Mouse (Mus musculus) T-helper 2 cell (primary cell): ENCODE data around the gene Pim1.
"Not testable (repeated sequence)": the region's sequence is repeated elsewhere in the genome, so short reads cannot be mapped to it uniquely, and the experiment has no call there.

Source experiments
- in situ Hi-C: fragments of 300-600 bp; cut with MboI, MseI; formaldehyde crosslinking; loops from one replicate; pipeline ENCODE4 v1.15.1; 2025; ENCODE audit warnings: high pct_unique_total_duplicates

Gene Pim1

DNA sequence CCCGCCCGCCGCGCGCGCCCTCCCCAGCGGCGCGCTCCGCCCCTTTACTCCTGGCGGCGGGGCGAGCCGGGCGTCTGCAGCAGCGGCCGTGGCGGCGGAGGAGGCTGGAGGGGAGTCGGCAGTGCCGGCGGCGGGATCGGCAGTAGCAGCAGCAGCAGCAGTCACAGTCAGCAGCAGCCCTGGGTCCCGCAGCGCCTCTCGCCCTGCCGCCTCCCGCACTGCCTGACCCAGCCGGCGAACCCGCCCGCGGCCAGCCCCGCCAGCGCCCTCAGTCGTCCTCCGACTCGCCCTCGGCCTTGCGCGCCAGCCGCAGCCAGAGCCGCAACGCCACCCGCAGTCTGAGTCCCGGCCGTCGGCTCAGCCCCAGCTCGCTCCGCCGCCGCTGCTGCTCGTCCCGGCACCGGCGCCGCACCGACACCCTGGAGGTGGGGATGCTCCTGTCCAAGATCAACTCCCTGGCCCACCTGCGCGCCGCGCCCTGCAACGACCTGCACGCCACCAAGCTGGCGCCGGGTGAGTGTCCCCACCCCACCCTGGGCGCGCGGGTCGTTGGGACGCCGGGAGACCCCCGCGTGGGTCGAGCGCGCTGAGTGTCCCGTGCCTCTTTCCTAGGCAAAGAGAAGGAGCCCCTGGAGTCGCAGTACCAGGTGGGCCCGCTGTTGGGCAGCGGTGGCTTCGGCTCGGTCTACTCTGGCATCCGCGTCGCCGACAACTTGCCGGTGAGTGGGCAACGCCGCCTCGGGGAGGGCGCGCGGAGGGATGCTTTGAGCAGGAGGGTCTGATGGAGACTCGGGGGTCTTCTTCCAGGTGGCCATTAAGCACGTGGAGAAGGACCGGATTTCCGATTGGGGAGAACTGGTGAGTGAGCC, at the start of gene Pim1:
Gene Pim1, plus strand, starts transcription at position 41 of the 869 bp plus-strand sequence.
- in situ Hi-C loops, result loop anchor here (5.0 kb wide), 1 partner anchor 94 kb away; no protein-coding TSS in a partner anchor

DNA sequence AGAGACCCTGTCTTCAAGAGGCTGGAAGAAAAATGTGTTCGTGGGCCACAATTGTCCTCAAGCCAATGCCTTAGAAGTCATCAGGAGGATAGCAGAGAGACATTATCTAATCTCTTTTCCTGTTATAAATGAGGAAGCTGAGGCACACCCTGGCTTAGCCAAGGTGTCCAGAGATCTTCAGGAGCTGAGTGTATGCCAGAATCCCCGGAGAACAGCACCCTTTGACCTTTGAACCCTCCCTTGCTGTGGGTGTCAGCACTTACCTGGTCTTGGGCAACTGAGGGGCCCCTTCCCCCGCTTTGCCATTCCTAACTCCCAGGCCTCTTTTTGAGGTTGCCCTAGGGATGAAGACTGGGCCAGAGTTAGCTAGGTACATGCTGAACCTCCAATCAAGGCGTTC, 49.0 kb upstream of the Pim1 start:
- in situ Hi-C loops, result no loop called here

DNA sequence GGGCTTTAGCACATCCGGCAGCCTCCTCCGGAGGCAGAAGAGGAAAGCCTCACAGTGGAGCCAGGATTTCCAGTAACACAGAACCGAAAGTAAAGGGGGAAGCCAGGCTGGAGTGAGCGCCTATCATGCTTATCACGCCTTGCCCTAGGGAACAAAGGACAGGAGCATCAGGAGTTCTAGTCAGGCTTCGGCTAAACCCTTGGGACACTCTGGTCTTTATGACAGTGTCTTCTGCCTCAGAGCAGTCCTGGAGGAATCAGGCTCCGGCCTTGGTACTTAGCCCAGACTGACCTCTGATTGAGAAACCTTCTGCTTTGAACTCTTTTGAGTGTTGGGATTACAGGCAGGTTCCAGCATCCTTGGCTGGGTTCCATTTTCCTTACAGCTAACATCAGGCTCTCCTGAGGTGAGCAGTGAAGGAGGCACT, 48.4 kb upstream of the Pim1 start:
- in situ Hi-C loops, result no loop called here

DNA sequence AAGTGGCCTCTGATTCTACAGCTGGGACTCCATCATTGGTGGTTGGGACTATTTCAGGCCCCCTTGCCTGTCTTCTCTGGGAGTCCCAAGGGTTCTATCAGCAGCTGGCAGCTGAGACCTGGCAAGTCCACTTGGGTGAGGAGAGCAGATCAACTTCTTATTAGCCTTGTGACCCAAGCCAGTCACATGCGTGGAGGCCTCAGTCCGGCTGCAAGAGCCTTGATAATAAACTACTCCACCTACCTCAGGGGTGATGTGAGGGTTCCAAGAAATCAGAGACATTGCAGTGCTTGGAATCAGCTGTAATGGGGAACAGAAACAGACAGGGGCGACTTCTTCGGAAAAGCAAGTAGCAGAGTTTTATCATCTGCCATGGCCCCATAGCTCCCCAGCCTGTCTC, 46.8 kb upstream of the Pim1 start:
- in situ Hi-C loops, result no loop called here

DNA sequence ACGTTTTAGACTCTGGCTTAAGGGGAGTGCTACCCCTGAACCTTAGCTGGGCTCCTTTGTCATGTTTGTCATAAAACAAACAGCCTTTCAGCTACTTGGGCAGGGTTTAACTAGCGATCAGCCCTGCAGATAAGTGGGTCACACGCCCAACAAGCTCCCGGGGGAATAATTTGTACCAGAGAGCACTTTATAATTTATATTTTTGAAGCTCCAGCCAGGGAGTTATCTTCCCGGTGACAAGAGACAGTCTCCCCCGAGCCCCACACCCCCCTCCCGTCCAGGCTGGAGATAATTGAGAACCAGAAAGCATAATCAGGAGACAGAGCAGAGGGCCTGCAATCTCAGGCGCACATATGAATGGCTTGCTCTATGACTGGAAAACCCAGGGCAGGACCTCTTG, 45.5 kb upstream of the Pim1 start:
- in situ Hi-C loops, result loop anchor here (5.0 kb wide), 1 partner anchor 37 kb away; no protein-coding TSS in a partner anchor

DNA sequence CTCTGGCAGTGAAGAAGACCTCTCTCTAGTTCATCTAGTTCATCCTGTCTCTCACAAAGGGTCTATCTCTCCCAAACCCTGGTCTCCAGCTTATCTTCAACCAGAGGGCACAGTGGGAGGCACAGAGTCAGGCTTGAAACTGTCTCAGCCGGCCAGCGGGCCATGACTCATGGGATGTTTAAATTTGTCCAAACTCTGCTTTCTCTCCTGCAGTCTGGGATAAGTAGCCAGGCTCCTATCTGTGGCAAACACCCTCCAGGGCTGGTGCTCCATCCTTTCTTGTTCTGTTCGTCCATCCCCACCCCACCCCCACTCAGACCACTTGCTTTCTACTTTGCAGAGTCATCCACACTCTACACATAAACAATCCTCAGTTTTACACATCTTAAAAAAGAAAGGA, 43.2 kb upstream of the Pim1 start:
- in situ Hi-C loops, result loop anchor here (5.0 kb wide), 1 partner anchor 35 kb away; no protein-coding TSS in a partner anchor

DNA sequence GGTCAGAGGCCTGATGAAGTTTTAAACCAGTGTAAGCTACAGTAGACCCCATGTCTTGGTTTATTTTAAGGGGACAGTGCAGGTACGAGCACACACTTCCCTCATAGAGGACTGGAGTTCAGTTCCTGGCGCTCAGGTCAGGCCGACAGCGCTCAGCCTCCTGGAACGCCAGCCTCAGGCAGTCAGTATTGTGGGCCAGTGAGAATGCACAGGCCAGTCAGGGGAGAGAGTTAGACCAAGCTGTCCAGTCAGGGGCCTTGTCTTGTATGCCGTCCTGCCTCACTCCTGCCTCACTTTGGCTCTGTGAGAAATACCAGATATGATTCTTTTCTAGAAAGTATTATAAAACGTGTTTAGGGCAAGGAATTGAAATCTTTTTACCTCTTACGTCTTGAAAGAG, 42.5 kb upstream of the Pim1 start:
- in situ Hi-C loops, result loop anchor here (5.0 kb wide), 1 partner anchor 34 kb away; no protein-coding TSS in a partner anchor

DNA sequence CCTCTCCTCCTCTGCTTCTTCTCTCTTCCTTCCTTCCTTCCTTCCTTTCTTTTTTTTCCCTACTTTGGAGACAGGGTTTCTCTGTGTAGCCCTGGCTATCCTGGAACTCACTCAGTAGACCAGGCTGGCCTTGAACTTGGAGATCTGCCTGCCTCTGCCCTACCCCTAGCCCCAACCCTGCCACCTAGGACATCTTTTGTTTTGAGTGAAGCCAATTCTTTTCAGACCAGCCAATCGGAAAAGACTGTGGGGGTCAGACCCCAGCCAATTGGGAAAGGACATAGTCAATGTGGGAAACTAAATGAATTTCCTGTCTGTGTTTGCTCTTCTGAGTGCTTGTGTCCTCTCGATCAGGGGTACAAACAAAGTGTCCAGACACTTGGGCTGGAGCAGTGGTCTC, 42.0 kb upstream of the Pim1 start:
- in situ Hi-C loops, result loop anchor here (5.0 kb wide), 1 partner anchor 34 kb away; no protein-coding TSS in a partner anchor

DNA sequence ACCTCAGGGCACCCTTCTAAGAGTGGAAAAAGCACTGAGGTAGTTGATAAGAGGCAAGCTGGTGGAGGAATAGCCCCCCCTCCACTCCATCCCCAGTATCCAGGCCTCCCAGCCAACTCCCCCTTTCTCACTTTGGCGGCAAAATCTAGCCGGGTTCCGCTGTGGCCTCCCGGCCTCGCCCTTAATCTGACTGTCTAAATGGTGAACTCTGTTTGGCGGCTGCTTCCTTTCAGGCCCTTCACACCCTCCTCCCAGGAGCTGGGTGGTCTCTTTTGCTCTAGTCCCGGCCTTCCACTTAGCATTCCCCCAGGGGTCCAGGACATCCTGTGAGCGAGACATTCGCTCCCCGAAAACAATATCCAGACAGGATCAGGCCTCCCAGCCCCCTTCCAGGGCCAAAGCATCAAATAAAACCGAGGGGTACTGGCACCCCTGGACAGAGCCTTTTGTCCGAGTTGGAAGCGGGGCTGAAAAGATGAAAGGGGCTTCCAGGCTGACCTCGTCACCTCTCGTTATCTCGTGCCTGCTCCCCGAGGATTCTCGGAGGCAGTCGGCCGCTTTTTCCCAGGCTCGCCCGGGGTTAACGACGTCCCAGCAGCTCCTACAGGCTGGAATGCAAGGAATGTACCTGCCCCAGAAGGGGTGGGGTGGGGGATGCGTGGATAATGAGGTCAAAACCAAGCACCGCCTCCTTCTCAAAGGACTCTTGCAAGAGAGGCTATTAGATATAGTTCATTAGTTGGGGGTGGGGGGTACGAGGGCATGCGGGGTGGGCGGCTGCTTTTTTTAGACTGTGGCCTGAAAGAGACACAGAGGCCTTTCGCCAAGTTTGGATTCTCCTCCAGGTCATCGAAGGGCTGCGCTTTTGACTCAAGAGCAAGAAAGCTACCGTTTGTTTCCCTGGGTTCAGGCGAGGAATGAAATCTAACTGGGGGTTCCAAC, 39.4 kb upstream of the Pim1 start:
- in situ Hi-C loops, result no loop called here

DNA sequence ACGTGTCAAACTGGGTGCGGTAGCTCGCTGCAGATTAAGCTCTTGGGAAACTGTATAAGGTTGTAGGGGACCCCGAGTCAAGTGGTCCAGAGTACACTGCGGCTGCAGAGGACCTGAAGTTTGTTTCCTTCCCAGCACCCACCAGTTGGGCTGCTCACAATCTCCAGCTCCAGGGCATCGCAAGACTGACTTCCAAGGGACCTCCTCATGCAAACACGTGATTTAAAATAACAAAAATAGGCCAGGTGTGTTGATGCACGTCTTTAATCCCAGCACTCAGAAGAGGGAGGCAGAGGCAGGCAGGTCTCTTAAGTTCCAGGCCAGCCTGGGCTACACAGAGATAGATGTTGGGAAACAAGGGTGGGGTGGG, 38.7 kb upstream of the Pim1 start:
- in situ Hi-C loops, result no loop called here

DNA sequence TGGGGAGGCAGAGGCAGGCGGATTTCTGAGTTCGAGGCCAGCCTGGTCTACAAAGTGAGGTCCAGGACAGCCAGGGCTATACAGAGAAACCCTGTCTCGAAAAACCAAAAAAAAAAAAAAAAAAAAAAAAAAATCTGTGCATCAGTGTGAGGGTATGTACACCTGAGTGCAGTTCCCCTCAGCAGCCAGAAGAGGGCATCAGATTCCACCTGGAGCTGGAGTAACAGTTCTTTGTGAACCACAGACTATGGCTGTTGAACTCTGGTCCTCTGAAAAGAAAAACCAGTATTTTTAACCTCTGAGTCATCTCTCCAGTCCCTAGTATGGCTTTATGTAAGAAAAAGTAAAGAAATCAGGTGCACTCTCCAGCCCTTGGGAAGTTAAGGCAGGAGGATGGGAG, 36.4 kb upstream of the Pim1 start:
- in situ Hi-C loops, result not testable (repeated sequence)

DNA sequence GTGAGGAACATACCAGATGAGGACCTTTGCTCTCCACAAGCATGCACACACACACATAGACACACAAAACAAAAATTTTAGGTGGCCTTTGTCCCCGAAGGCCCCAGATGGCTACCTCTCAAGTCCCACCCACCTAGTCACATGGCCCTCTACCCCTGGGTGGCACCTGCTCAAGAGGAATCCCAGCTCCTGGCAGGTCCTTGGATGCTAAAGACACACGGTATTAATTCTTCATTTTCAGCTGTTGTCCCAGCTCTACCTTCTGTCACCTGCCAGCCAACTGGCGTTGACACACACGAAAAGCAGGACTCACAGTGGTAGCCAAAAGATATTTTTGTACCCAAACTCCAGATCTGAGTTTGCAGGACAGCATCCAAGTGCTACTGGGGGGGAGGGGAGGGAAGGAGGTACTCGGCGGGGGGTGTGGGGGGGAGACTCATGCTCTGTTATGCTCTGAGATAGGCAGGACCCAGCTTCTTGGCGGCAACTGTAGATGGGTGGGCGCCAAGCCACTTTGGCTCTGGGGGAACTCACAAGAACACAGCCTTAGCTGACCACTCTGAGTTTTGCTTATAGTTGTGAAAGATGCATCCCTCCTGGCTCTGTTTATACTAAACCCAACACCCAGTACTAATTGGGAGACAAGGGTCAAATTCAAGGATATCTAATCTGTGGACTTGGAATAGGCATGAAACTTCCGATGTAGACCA, 35.0 kb upstream of the Pim1 start:
- in situ Hi-C loops, result no loop called here

DNA sequence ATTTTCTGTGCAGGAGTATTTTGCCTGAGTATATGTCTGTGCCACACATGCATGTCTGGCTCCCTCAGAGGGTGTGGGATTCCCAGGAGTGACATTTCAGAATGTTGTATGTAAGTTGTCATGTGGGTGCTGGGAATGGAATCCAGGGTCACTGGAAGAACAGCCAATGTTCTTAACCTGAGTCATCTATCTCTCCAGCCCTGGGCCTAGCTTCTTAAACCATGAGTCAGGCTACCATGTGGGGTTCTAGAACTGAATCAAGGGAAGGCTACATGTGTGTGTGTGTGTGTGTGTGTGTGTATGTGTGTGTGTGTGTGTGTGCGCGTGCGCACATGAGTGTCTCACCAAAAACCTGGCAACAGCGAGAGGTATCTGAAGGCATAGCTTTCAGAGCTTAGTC, 34.1 kb upstream of the Pim1 start:
- in situ Hi-C loops, result no loop called here

DNA sequence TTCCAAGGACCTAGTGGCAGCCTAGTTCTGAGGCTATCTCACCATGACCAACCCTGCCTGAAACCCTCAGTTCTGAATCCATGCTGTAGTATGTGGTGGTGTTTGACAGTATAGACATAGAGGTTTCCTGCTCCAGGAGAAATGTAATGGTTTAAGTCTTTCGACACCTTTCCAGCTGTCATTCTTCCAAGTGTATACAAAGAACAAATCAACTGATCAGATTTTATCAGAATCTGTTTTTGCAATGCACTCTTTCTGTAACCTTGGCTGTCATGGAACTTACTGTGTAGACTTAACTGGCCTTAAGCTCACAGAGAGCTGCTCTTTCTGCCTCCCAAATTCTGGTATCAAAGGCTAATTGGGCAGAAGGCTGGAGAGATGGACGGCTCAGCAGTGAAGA, 33.6 kb upstream of the Pim1 start:
- in situ Hi-C loops, result no loop called here

DNA sequence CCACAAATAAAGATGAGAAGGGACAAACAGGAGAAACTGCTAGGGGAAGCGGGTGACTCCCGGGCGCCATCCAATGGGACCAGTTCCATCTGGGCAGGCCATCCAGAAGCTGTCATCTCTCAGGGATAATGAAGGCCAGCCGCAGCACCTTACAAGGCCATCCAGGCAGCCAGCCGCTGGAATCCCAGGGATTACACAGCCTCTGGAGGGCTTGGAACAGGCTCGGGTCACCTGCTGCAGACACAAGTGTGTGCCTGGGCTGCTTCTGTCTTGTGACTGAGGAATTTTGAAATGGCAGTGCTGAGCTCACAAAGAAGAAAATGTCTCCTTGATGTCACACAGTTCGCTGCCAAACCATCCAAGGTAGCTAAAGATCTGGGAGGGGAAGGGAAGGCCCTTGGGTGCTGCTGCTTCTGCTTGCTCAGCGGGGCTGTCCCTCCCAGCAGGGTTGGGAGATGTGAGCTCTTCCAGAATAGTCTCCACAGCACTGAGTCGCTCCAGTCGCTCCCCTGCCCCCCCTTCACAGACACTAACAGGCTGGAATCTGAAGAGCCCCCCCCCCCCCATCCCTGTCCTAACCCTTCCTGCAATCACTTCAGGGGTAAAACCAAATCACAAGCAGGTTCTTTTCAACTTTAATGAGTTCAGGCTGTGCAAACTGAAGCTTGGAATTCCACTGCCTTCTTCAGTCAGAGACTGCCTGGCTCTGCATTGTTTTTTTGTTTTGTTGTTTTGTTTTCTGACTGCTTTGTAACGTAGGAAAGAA, 32.6 kb upstream of the Pim1 start:
- in situ Hi-C loops, result no loop called here

DNA sequence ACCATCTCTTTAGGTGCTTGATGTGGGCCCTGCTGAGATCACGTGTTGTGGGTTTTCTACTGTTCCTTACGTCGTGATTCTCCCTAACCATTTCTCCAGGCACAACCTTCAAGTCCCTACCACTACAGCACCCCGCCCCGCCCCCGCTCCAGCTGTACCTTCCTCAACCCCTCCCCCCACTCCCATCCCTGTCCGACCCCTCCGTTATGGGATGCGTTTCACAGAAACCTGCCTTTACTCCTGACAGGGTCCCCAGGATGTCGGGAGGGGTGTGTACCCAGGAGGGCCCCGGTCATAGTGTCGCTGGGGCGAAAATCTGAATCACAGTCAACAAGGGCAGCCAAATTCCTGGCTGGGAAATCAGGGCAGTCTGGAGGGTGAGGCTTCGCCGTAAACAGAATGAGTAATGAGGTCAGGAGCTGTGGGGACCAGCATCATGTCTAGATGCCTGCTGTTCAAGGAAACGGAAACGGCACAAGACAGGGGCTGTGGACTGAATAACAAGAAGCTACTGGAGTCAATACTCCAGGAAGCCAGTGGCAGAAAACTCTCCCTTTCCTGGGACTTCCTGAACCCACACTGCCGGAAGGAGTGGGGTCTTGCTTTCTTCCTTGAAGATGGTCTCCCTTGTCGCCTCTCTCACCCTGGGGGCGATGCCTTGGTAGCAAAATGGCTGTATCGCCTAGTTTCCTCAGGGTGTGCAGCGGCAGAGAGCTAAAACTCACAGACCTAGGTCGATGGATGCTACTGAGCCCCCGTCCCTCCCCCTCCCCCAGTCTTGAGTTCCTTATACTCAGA, 31.0 kb upstream of the Pim1 start:
- in situ Hi-C loops, result no loop called here

DNA sequence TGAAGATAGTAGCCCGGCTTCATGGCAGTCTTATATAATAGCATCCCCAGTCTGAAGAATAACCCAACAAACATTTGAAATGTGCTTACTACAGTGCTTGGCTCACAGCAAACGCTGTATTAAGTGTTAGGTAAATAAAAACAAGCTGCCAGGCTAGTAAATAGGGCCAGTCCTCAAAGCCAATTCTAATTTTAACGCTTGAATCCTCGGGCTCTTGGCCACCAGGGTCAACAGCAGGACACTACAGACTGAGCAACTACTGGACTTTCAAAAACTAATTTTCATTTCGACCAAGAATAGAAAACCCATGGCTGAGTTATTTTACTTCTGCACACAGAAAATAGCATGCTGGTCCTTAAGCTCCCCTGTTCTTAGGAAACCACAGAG, 30.4 kb upstream of the Pim1 start:
- in situ Hi-C loops, result no loop called here

DNA sequence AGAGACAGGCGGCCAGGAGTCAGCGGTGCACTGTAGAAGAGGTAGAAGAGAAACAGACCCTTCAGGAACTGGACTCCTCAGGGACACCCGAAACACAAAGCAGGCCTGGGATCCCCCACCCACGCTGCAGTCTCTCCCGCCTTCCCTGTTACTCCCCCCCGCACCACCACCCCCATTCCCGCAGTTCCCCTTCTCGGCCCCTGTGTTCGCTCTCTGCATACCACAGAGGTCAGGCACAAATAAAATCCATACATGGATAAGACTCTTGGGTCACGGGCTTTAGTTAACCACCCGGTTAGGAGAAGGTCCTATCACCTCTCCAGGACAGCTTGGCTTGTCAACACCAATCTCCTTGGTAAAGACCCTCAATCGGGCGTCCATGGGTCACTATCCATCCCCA, 26.9 kb upstream of the Pim1 start:
- in situ Hi-C loops, result no loop called here

DNA sequence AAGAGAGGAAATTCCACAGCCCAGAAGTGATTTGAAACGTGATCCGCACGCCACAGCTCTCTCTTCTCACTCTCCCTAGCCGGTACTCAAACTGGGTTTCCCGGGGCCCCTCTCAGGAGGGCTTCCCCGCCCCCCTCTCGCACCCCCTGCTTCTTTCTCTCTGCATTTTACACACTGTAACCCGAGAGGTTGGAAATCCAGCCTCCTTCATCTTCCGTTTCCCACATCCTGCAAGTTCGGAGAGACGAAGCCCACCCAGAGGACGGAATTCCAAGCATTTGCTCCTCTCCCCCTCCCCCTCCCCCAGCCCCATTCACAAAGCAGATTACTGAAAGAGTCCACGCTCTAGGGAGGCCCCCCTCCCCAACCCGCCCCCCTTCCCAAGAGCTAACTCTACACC, 26.5 kb upstream of the Pim1 start:
- in situ Hi-C loops, result no loop called here

DNA sequence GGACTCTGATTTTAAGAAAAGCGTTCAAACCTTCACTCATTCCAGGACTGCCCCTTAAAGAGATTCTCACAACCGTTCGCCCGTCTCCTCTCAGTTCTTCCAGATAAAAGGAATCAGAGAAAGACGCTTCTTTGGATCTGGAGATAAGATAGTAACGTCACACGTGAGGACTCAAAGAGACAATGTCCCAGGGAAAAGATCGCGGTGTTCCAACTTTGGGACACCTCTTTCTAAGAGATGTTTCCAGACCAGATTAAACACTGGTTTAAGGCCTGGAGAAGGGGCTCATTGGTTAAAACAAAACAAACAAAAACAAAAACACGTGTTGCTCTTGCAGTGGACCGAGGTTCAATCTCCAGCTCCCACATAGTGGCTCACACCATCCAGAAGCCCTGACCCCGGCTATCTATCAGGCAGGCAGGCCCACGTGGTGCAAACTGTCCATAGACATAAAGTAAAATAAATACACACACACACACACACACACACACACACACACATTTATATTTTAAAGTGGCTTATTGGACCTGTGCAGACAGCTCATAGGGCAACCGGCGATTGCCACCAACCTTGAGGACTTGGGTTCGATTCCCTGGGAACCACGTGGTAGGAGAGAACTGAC, 25.9 kb upstream of the Pim1 start:
- in situ Hi-C loops, result no loop called here
